Mouse (Mus musculus): ENCODE data around the gene Mettl27.

DNA sequence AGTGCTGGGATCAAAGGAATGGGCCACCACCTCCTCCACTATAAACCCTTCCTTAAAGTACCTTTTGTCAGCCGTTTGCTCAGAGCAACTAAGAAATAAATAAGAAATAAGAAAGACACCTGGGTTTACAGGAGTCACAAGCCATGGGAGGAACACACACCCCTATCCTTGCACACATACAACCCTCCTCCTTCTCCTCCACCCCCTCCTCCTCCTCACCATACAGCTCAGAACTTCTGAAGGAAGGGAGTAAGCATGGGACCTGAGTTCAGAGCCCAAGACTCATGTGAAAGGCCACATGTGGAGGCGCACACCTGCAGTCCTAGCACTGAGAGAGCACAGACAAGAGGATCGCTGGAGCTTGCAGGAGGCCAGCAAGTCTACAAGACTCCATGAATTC, 18.8 kb upstream of the Mettl27 start:
- TF ChIP-seq CTCF (IDR thresholded peaks at IDR 0.05; ENCODE audit: borderline replicate concordance, control insufficient read depth, extremely low read depth, insufficient read depth, low read length, poor library complexity): no peak
- no peak for TF ChIP-seq POLR2A (IDR thresholded peaks at IDR 0.05; ENCODE audit: control insufficient read depth, extremely low read depth, insufficient read depth, low read length, poor library complexity)
